Mouse (Mus musculus) erythroblast, adult 5-6 weeks (primary cell): ENCODE results near the gene Znrf3. TPM values are rescaled to one million over a fixed set of nuclear protein-coding genes. Genes with fewer than 3 reads are reported as not detected.

ENCODE experiments used
- ATAC-seq: replicated peaks from 2 replicates; pipeline ENCODE4 v1.8.0; 2016; ENCODE audit warnings: moderate number of reproducible peaks, mild to moderate bottlenecking, moderate TSS enrichment, inconsistent platforms; ENCODE audit not compliant: poor library complexity, low FRiP score, severe bottlenecking
- total RNA-seq, 2 experiments: library from RNA; stranded (forward) in 1 of 2; stranded (reverse) in 1 of 2; fragments of 150-400 nt in 1 of 2; fragments of 200-764, 138-1000 nt in 1 of 2; gene quantifications; 2 replicates each; pipeline versions ENCODE4 v1.2.3 to v1.2.4; 2015 to 2017; ENCODE audit warnings: low replicate concordance in 2 of 2

Znrf3 gene
- total RNA-seq, 2 experiments from 2014 or later: 0.34 to 0.96 TPM

DNA sequence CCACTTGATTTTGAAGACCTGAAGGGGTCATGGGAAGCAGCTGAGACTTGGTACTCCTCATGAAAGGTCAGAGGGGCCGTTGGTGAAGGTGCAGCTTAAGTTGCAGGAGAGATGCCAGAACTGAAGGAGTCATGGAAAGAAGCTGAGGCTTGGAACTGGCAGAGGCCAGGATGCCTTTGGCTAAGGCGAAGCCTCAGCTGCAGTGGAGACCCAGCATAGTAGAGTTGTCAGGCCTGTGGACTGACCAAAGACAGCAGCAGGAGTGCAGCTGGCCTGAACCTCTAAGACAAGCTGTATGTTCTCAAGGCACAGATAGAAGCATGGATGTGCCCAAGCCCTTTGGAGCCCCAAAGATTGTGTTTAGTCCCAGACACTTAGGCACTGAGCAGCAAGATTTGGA is 40.5 kb downstream of the Znrf3 start:
- ATAC-seq: no peak

DNA sequence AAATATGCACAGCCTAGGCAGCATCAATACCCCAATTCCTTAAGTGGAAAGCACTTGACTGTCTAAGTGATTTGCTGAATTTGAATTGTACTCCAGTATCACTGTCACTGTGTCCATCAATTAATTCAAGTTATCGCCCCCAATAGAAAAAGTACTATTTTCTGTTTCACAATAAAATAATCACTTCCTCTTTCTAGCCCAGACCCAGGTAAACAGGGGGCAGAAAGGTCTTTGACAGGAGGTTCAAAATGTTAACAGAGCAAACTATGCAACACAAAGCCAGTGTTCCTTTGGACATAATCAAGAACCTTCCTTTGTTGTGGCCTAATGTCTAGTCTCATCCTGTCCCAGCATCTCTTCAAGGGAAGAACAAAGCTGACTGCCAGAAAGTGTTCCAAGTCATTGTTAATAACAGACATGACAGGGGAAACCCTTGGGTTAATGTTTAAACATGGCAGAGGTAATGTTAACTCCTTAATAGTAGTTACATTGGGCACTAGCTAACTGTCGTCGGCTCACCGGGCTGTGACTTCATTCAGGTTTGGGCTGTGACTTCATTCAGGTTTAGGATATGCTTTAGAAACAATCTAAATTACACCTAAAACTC is 42.4 kb downstream of the Znrf3 start:
- ATAC-seq: no peak

DNA sequence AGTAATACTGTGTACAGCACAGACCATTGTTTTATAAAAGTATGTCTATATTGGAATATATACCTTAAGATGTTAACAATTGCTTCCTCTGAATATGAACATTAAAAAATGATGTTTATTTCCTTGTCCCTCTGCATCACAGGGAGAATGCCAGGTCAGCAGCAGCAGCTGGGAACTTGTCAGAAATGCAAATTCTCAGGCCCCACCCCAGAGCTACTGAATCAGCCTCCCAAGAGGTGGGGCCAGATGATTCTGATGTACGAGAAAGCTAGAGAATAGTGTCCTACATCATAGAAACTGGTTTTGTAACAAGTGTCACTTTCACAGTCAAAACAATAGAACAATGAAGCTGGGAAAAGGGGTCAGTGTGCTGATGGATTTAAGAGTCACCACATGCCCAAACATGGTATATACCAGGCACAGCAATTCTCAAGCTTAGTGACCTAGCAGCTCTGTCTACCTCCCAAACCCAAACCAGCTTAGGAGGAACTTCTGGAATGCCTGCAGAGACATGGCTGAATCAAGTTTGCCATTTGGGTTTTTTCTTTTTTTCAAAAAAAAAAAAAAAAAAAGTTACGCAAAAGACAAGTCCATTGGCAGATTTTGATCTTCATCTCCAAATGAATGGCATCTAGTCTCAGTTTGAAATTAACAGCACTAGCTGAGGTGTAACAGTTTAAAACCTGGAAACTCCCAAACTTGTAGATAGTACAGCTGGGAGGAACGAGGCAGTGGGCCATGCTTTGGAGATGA is 46.2 kb downstream of the Znrf3 start:
- ATAC-seq: no peak

DNA sequence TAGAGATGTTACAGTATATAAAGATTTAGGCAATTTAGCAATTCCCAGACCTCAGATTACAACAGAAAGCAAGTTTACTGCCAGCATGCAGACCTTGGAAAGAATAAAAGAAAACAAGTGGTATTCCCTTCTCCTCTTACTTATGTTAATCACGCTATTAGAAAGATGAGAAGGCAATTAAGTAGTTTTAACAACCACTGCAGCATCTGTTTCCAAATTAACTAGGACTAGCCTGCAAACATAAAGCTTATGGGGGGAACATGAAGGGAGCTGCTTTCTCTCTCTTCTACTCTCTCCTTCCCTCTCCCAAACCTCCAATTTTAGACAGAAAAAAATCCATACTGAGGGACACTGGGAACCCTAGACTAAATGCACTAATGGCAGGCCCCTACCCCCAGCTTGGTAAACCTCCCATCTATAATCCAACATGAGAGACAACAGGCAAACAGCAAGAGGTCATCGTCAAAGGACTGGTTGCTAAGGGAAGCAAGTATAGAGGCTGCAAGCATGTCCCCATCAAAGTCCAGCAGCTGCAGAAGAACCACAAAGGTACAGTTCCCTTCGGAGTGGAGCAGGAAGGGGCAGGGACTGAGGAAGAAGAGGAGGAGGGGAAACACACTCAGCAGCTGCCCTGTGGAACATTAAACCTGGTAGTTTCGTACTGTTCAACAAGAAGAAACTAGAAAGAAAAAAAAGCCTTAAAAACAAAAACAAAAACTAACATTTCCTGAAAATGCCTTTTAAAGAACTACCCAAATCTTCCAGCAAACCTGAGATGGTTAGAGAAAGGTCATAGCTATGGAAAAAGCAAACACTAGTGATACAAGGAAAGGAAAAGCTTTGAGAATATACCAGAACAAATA is 53.4 kb downstream of the Znrf3 start:
- ATAC-seq: no peak

DNA sequence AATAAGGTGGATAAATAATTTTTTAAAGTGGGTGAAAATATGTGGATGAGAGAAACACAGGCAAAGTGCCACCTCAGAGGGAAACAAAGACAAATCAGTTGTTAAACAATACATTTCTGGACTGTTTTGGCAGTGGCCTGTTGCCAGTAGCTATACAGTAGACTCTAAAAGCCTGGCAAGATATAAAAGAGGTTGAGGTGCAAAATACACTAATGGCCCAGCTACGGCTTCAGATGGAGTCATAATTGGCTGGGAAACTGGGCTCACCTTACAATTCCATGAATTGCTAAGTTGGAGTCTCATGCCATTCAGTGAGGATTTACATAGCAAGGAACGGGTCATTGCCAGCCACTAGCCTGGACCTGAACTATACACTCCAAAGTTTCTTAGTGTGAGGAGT is 62.0 kb downstream of the Znrf3 start:
- ATAC-seq: no peak

DNA sequence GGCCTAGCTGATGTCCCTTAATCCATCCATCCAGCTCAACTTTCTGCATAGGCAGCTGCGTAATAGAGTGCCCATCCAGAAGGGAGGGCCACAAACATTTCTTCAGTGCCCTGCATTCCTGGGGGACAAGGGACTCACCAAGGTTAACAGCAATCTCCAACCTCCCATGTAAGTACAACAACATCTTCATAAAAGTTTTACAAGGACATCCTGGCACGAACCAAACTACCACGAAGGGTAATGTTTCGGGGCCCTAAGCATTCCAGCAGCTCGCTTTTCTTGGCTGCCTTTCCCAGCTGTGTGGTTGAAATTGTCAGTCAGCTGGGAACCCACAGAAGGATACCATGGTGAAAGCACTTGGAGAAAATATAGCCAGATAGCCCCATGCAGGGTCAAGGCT is 63.4 kb downstream of the Znrf3 start:
- no peak for ATAC-seq

DNA sequence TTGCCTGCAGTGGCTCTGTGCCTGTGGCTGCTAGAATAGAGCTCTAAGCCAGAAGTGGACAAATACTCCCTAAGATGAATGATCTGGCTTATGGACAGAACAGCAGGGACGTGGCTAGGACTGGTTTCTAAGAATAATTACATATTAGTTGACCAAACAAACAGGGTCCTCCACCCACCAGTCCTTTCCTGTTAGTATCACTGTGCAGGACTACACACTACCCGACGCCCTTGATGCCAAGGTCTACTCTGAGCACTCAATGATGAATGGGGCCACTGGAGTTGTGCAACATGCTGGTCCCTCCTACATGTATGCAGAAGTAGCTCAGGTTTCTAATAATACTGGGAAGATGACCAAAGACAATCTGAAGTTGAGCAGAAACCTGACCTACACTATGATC is 64.4 kb downstream of the Znrf3 start:
- ATAC-seq: no peak

DNA sequence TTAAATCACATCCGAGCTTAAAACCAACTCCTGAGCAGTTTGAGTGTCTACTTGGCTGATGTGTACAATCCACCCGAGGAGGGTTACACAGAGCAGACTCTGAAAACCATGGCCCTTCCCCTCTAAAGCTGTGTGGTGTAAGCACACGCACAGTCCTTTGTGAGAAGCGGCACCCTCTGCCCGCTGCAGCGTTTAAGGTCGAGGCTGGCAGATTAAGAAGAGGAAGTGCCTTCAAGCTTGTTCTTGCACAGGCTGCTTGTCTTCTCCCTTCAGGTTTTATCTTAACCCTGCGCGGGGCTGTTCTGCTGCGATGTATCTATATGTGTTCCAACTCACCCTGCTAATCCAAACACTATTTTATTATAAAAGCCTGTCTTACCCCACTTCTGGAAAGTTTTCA is 75.5 kb downstream of the Znrf3 start:
- ATAC-seq: no peak

DNA sequence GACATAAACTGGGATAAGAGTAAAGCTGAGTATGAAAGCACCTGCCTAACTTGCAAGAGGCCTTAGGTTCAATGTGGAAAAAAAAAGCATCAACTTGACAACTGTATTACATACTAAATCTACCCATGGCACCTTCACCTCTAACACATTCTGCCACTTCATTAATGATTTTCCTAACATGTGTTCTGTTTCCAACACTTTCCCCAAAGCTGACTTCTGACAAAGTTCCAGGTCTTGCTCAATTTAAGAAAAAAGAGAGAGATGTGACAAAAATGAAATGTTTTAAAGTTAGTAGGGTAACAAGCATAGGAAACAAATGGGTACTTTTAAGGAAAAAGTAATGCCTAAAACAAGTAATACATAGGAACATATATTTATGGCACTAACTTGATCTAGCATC is 76.2 kb downstream of the Znrf3 start:
- no peak for ATAC-seq

DNA sequence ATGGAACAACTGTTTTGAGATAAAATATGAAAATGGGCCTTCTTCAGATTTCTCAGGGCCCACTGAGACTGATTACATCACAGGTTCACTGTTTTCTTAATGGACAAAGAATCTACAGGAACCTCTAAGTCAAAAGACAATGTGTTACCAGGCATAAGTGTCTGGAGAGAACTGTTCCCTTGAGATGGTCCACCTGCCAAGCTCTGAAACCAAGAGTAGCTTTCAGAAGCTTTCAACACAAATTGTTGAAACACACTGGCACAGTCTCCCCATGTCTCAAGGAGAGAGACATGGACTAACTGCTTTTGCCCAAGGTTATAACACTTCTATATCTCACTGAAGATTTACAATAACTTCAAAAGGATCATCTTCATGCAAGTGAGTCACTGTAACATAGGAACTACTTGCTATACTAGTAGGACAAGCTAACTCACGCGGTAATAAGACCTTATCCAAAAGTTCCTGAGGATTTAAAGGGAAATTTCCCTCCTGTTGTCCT is 89.3 kb downstream of the Znrf3 start:
- ATAC-seq: no peak

DNA sequence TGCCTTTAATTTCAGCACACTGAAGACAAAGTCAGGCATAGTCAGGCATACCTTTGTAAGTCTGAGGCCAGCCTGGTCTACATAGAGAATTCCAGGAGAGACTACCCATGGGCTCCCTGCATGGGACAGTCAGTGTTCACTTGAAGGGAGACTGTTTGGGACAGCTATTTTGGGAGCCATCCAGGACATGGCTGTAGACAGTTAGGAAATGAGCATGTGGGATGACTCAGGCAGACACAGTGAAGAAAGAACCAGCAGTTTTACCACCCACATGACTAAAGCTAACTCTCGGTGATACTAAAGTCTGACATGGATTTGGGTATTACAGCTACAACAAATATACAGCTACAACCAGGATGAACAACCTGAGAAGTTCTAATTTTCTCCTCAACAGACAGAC is 89.9 kb downstream of the Znrf3 start:
- no peak for ATAC-seq

DNA sequence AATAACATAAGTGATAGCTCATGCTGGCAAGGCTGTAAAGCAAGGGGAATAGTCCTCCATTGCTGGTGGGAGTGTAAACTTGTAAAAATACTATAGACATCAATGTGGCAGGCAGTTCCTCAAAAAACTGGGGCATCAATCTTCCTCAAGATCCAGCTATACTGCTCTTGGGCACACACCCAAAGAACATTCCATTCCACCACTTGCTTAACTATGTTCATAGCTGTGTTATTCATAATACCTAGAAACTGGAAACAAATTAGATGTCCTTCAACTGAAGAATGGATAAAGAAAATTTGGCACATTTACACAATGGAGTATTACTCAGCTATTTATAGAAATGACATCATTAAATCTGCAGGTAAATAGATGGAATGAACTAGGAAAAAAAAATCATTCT is 91.6 kb downstream of the Znrf3 start:
- no peak for ATAC-seq

DNA sequence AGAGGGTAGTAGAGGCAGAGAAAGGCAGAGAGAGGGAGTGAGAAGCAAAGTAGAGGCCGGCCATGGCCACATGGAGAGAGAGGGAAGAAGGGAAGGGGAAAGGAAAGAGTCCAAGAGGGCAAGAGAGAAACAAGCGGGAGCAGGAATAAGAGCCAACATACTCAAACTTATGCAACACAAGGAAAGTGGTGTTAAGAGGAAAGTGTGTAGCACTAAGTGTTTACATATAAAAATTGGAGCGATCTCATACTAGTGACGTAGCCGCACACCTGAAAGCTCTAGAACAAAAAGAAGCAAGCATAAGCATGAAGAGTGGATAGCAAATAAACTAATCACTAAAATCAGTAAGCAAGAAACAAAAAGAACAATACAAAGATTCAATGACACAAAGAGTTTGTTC is 95.2 kb downstream of the Znrf3 start:
- no peak for ATAC-seq

DNA sequence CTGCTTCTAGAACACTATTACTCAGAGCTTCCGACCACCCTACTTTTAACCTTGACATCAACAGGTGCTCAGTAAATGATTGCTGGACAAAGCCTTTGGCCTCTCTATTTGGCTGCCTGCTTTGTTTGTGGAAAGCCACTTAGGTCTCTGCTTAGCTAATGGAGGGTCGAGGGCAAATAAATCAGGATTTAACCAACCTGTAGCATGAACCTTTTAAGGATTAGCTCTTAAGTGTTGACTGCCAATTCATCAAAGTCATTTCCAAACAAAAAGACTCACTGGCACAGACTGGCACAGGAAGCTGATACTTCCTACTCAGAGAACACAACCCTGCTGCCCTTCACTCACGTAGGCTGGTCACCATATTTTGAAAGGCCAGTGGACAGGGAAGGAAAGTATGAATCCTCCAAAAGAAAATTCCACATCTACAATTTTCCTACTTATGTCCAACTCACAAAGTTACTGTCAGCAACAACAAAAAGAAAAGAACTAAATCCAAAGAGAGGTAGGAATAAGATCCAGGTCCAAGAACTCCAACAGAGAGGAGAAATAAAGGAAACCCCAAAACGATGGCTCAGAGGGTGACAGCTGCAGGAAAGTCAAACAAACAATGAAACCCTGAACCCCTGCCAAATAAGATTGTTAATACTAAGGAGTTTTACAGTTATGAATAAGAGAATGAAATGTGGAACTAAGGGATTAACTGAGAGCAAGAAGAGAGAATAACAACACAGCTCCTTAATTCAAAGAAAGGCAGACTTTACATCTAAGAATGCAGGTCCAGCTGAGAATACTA is 97.6 kb downstream of the Znrf3 start:
- ATAC-seq: no peak

DNA sequence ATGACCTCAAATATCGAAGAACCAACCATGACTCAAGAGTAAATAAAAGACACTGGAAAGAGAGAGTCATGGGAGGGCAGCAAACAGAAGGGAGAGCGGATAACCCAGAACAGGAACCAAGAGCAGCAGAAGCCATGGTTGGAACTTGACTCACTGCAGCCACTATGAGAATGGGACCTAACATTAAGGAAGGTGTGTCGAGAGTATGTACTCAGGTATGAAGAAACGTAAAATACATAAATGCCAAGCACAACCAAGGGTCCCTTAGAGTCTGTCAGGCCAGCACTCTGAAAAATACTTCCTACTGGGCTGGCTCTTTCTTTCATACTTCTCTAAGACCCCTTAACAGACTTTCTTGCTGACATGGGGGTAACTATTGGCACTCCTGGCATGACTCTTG is 100.9 kb downstream of the Znrf3 start:
- no peak for ATAC-seq

DNA sequence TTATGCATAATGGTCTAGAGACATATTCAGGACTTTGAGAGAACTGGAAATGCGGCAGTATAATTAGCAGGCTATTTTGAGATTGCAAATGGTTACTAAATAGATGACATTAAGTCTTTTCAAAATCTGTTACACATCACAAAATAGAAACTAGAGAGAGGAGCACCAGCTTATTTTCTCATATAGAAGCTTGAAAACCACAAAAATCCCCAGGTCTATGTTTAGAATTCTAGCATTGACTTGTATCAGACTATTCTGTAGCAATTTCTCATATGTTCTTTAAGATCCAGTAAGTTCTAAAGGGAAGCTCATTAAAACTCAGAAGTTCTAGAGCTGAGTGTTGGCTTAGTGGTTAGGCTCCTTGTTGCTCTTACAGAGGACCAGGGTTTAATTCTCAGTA is 104.9 kb downstream of the Znrf3 start:
- no peak for ATAC-seq

DNA sequence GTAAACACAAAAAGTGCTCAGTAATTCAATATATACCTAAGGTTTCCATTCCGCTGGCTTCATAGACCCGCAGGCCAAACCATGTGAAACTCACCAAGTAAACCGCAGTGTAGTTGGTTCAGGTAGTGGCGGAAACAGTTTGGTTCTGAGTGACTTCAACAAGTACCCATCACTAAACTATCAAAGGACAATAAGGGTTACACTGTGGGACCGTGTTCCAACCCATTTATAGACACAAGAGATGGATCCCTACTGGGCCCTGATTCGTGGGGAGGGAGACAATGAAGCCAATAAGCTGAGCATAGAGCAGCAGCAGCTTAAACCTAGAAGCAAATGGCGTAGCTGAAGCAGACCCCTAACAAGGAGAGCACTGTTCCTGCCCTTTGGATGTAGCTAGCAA is 107.8 kb downstream of the Znrf3 start:
- no peak for ATAC-seq

DNA sequence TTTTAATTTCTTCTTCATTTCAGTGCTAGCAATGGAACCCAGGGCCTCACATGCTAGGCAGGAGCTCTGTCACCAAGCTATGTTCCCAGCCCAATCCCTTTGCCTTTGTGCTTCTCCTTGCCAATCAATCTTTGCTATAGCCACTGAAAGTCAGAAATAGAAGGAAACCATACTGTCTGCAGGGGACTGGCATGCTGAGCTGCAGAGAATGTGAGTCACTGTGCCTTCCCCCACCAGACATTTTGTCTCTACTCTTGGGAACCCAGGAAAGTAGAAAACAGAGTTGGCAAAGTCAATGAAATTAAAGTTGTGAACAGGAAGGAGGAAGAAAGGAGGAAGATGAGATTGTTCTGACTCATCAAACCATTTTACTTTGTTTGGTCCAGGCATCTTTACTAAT is 108.4 kb downstream of the Znrf3 start:
- ATAC-seq: no peak

DNA sequence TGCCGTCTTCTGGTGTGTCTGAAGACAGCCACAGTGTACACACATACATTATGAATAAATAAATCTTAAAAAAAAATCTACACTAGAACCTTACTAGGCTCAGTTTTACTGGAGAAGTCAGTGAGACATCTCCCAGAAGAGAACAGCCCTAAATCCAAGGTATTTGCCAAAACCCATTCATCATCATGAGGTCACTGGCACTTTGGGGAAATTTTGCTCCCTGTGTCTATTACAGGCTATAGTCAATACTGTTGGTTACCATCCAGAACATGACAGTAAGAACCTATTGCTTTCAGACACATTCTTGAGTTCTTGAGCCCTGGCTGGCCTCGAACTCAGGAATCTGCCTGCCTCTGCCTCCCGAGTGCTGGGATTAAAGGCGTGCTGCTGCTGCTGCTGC is 113.8 kb downstream of the Znrf3 start:
- ATAC-seq: no peak

DNA sequence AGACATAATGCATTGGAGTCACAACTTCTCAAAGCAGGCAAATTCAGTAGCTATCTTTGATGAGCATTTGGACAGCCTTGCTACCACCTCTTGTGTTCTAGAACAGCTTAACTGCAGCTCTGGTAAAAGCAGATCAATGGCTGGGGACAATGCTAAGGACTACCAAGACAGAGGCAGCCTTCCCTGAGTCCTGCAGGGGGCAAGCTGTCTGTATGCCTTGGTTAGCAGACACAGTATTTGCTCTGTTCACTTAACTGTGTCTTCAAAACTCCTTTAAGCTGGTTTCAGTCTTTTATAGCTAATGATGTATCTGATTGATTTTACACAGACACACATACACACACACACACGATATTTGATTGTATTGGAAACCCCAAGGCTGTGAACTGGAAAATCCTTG is 117.0 kb downstream of the Znrf3 start:
- no peak for ATAC-seq
